Comparison of ENCODE assay signal across 8 mouse cellular contexts in genomic region chr2:34407596-34407995, GRCm38 (mm10). TPM values are rescaled to one million over a fixed set of nuclear protein-coding genes. Genes with fewer than 3 reads are reported as not detected.
DNase-seq lines count a peak whose midpoint lies in the region; ATAC-seq lines count a peak whose summit lies in the region.

No protein-coding gene starts in this region.

- H3K27ac ChIP-seq in heart, embryonic 13.5 days (replicated peaks): no peak overlapping the region
- H3K27ac ChIP-seq in hindbrain, embryonic 15.5 days (replicated peaks): no peak overlapping the region
- H3K27ac ChIP-seq in midbrain, embryonic 14.5 days (replicated peaks; ENCODE audit: low read depth, low read length): no peak overlapping the region

- H3K4me2 ChIP-seq in heart, embryonic 13.5 days: peak overlapping the region; percentile 84
- H3K4me2 ChIP-seq in hindbrain, embryonic 15.5 days: peak overlapping the region; percentile 72
- peak overlapping the region; percentile 80 for H3K4me2 ChIP-seq in midbrain, embryonic 14.5 days (ENCODE audit: low read length)

- H3K9ac ChIP-seq in heart, embryonic 13.5 days: peak overlapping the region; percentile 94
- peak overlapping the region; percentile 66 for H3K9ac ChIP-seq in hindbrain, embryonic 15.5 days
- H3K9ac ChIP-seq in midbrain, embryonic 14.5 days (replicated peaks; ENCODE audit: low read length): no peak overlapping the region; the same call in 1 of the 2 replicates

- no peaks in the 10 kb centered on the region for H3K27me3 ChIP-seq in heart, embryonic 13.5 days (replicated peaks)
- H3K27me3 ChIP-seq in hindbrain, embryonic 15.5 days: no peaks in the 10 kb centered on the region
- no peaks in the 10 kb centered on the region for H3K27me3 ChIP-seq in midbrain, embryonic 14.5 days (ENCODE audit: control insufficient read depth, insufficient read depth, low read length)

- no peak for DNase-seq in heart, adult 18-20 months
- DNase-seq in Muller cell, postnatal 12 days (ENCODE audit: inconsistent ontology term): peak; percentile 11
- DNase-seq in midbrain, embryonic 14.5 days: no peak
- no peak for DNase-seq in ovary, postnatal 10 days (ENCODE audit: low spot score)
- DNase-seq in cerebellum, adult 11 months: no peak
- no peak for DNase-seq in thymus, postnatal 4 days

- no peaks in the 10 kb centered on the region for H3K9me3 ChIP-seq in heart, embryonic 13.5 days
- no peaks in the 10 kb centered on the region for H3K9me3 ChIP-seq in hindbrain, embryonic 15.5 days
- no peaks in the 10 kb centered on the region for H3K9me3 ChIP-seq in midbrain, embryonic 14.5 days (ENCODE audit: control insufficient read depth, low read length)

- H3K4me3 ChIP-seq in heart, embryonic 13.5 days: peak overlapping the region; percentile 86
- peak overlapping the region; percentile 60 for H3K4me3 ChIP-seq in hindbrain, embryonic 15.5 days
- peak overlapping the region; percentile 89 for H3K4me3 ChIP-seq in midbrain, embryonic 14.5 days (replicated peaks; ENCODE audit: low read depth, low read length)

- 41% methylated on average over 7 of the region's 7 CpGs for WGBS in heart, embryonic 13.5 days
- WGBS in hindbrain, embryonic 15.5 days: 32% methylated on average over 7 of the region's 7 CpGs
- 34% methylated on average over 7 of the region's 7 CpGs for WGBS in midbrain, embryonic 14.5 days

- no peak for ATAC-seq in heart, embryonic 13.5 days (ENCODE audit: extremely low read depth, insufficient number of reproducible peaks, low FRiP score, low TSS enrichment)
- no peak for ATAC-seq in hindbrain, embryonic 15.5 days (ENCODE audit: low FRiP score, low read depth)
- ATAC-seq in midbrain, embryonic 14.5 days (ENCODE audit: low FRiP score, low TSS enrichment): no peak

- no peaks in the 10 kb centered on the region for H3K36me3 ChIP-seq in heart, embryonic 13.5 days
- no peaks in the 10 kb centered on the region for H3K36me3 ChIP-seq in hindbrain, embryonic 15.5 days
- H3K36me3 ChIP-seq in midbrain, embryonic 14.5 days (ENCODE audit: control insufficient read depth, insufficient read depth, low read length): no peaks in the 10 kb centered on the region

- peaks cover 21% of the 10 kb centered on the region for H3K4me1 ChIP-seq in heart, embryonic 13.5 days
- peaks cover 17% of the 10 kb centered on the region for H3K4me1 ChIP-seq in hindbrain, embryonic 15.5 days (replicated peaks)
- peaks cover 9% of the 10 kb centered on the region for H3K4me1 ChIP-seq in midbrain, embryonic 14.5 days (ENCODE audit: control insufficient read depth, insufficient read depth, low read length)

RNA-seq across cellular contexts. Expression of gene Mapkap1, which starts 1.0 kb away (rescaled TPM):
- 54.5 and 63.3 TPM in 2 replicates for polyA plus RNA-seq in heart, embryonic 13.5 days (2015; fragmentation: Nextera tagmentation; extraction: Ambion mirVana)
- total RNA-seq in heart, adult 18-20 months (2021): 10 to 100 TPM; 71.8 to 74.5 TPM
- polyA plus RNA-seq in hindbrain, embryonic 15.5 days (2015; fragmentation: Nextera tagmentation; extraction: Ambion mirVana): 98.3 and 98.6 TPM in 2 replicates
- 81.5 and 94.6 TPM in 2 replicates for polyA plus RNA-seq in midbrain, embryonic 14.5 days (2014; fragmentation: Nextera tagmentation; extraction: Ambion mirVana)

RNA-seq across cellular contexts. Expression of gene Pbx3, which starts 34.7 kb away (rescaled TPM):
- polyA plus RNA-seq in heart, embryonic 13.5 days (2015; fragmentation: Nextera tagmentation; extraction: Ambion mirVana): 19.1 and 20.4 TPM in 2 replicates
- total RNA-seq in heart, adult 18-20 months (2021): 10 to 100 TPM in 1 of 2 experiments, 1 to 10 TPM in 1; 8.2 to 11.0 TPM
- polyA plus RNA-seq in hindbrain, embryonic 15.5 days (2015; fragmentation: Nextera tagmentation; extraction: Ambion mirVana): 118 and 130 TPM in 2 replicates
- 141 and 150 TPM in 2 replicates for polyA plus RNA-seq in midbrain, embryonic 14.5 days (2014; fragmentation: Nextera tagmentation; extraction: Ambion mirVana)
